Mouse (Mus musculus) megakaryocyte, embryonic 14.5 days (primary cell): ENCODE data around the gene Cntfr.

Experiments
- FLI1 ChIP-seq: IDR thresholded peaks from 2 replicates; pipeline ENCODE4 v1.6.1; 2012; ENCODE audit warnings: low read length, inconsistent platforms, mixed read lengths
- GATA1 ChIP-seq: IDR thresholded peaks from 3 replicates; pipeline ENCODE4 v1.6.1; 2012; ENCODE audit warnings: mixed read lengths, low read length, inconsistent platforms, borderline replicate concordance

DNA sequence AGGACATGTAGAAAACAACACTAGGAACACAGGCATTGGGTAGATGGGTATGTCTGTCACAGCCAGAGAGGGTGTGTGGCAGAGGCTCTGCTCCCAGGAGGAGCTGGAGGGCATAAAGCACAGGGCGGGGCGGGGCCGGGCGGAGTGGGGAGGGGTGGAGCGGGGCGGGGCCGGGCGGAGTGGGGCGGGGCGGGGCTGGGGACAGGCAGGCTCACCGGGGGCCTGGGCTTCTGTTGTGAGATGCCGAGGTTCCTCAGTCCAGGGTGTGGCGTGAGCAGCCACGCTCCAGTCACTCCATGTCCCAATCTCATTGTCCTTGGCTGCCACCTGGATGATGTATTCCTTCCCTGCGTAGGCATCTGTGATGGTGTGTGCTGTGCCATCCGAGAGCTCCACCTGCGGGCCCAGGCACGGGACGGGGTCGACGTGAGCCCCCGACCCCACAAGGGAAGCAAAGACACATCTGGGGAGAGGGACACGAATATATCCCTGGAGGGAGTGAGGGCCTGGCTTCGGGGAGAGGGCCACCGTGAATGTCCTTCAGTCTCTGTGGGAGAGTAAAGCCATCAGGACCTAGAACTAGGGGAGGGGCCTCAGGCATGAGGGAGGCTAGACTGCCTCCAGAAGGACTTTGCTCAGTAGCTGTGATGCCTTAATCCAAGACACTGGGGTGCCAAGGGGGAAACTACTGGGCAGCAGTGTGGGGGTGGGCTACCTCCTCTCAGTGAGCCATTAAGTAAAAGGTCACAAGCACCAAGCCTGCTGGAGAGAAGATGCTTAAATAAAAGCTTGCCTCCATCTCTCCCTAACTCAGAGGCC, 38.1 kb downstream of the Cntfr start:
- no peak for TF ChIP-seq FLI1
- TF ChIP-seq GATA1 = no peak
